Mouse (Mus musculus): ENCODE data around the gene Smtn. TPM values are rescaled to one million over a fixed set of nuclear protein-coding genes. Genes with fewer than 3 reads are reported as not detected.
A peak's percentile ranks its signal among the peaks of the same experiment; 100 is the strongest.

Gene Smtn
- total RNA-seq, 1 experiment = 17.3 TPM

DNA sequence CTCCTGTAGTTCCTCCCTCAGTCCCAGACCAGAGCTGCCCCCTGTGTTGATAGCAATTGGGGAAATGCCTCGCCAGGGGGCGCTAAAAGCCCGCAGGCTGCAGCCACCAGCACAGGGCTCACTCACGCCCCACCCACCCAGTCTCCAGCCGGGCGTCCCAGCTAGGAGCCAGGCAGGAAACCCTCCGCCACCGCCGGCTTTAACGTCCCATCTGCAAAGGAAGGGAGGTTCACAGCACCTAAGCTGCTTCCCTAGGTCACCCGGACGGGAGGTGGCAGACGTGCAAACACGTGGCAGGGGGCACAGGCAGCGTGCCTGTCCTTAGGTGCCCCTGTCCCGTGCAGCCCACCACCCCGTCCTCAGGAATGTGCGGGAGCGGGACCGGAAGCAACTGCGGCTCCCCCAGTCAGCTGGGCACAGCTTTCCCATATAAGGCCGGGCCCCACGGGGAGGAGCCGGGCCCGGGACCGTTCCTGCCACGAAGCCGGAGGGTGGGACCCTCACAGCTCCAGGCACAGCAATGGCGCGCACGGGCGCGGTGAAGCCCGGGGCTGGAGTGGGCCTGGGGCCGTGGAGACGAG lies 4.9 kb downstream of the Smtn start:
- peak; percentile 97 for DNase-seq (ENCODE audit: low read depth, low spot score)
- H3K27ac ChIP-seq (ENCODE audit: insufficient read depth, low read depth, low read length, poor library complexity, severe bottlenecking) = peak overlapping the region; percentile 60
- in situ Hi-C loops (cut with MboI; ENCODE audit: low sequenced_read_pairs in 2 of 2, unreplicated experiment in 2 of 2) = no loop called here
- H3K4me1 ChIP-seq (ENCODE audit: control insufficient read depth in 2 of 2, insufficient read depth in 2 of 2, low read length in 2 of 2, poor library complexity in 1 of 2) = peaks cover 2 to 18% of the 10 kb centered on the region in 2 experiments; a peak in 2 of 4 replicates
- H3K36me3 ChIP-seq (ENCODE audit: control insufficient read depth, insufficient read depth, low read length, poor library complexity, severe bottlenecking) = peaks cover 20% of the 10 kb centered on the region
- peak overlapping the region; percentile 72 to 85 for H3K4me3 ChIP-seq (ENCODE audit: insufficient read depth in 1 of 2, low read depth in 1 of 2, low read length in 2 of 2, poor library complexity in 1 of 2, severe bottlenecking in 1 of 2)
- no peaks in the 10 kb centered on the region for H3K9me3 ChIP-seq (ENCODE audit: control insufficient read depth, insufficient read depth, low read depth, low read length)
- TF ChIP-seq ZNF384 (IDR thresholded peaks at IDR 0.05; ENCODE audit: low read depth, low read length) (no peak), CHD2 (IDR thresholded peaks at IDR 0.05; ENCODE audit: low read depth, low read length) (no peak), ZC3H11A (IDR thresholded peaks at IDR 0.05; ENCODE audit: borderline replicate concordance, low read depth, low read length) (peak; percentile 88), MAFK (IDR thresholded peaks at IDR 0.05; ENCODE audit: insufficient read depth, low read depth, low read length) (no peak), HCFC1 (IDR thresholded peaks at IDR 0.05; ENCODE audit: borderline replicate concordance, insufficient read depth, low read length) (peak; percentile 40; the same call in 1 of the 2 replicates)
- peak overlapping the region; percentile 77 for H3K9ac ChIP-seq (ENCODE audit: insufficient read depth, low read depth, low read length, poor library complexity, severe bottlenecking)

DNA sequence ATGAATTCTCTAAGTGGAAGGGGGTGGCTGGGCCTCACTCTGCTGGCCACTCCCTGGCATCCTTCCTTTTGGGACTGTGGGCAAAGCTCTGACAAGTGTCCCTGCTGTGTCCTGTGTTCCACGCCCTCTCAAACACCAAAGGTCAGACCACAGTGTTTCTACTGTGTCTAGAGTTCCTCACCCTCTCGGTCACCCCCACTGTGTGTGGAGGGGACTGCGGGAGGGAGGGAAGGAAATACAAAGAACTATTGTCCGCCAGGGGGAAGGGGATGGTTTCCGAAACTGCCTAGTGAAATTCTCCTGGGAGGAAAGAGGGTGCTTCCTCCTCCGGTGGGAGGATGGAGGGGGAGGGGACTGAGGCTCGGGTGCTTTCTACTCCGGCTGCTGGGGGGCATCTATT lies 5.5 kb downstream of the Smtn start:
- no peak for DNase-seq (ENCODE audit: low read depth, low spot score)
- Histone ChIP-seq H3K9me3 (ENCODE audit: control insufficient read depth, insufficient read depth, low read depth, low read length) (no peaks in the 10 kb centered on the region), H3K9ac (ENCODE audit: insufficient read depth, low read depth, low read length, poor library complexity, severe bottlenecking) (no peak overlapping the region), H3K36me3 (ENCODE audit: control insufficient read depth, insufficient read depth, low read length, poor library complexity, severe bottlenecking) (peaks cover 26% of the 10 kb centered on the region), H3K4me1 (ENCODE audit: control insufficient read depth in 2 of 2, insufficient read depth in 2 of 2, low read length in 2 of 2, poor library complexity in 1 of 2) (peaks cover 2 to 15% of the 10 kb centered on the region in 2 experiments; a peak in 2 of 4 replicates), H3K4me3 (ENCODE audit: insufficient read depth in 1 of 2, low read depth in 1 of 2, low read length in 2 of 2, poor library complexity in 1 of 2, severe bottlenecking in 1 of 2) (no peak overlapping the region), H3K27ac (ENCODE audit: insufficient read depth, low read depth, low read length, poor library complexity, severe bottlenecking) (no peak overlapping the region)
- TF ChIP-seq ZC3H11A (IDR thresholded peaks at IDR 0.05; ENCODE audit: borderline replicate concordance, low read depth, low read length) = no peak
- TF ChIP-seq MAFK (IDR thresholded peaks at IDR 0.05; ENCODE audit: insufficient read depth, low read depth, low read length) = no peak
- TF ChIP-seq HCFC1 (IDR thresholded peaks at IDR 0.05; ENCODE audit: borderline replicate concordance, insufficient read depth, low read length) = no peak
- TF ChIP-seq CHD2 (IDR thresholded peaks at IDR 0.05; ENCODE audit: low read depth, low read length) = no peak
- TF ChIP-seq ZNF384 (IDR thresholded peaks at IDR 0.05; ENCODE audit: low read depth, low read length) = no peak
- in situ Hi-C loops (cut with MboI; ENCODE audit: low sequenced_read_pairs in 2 of 2, unreplicated experiment in 2 of 2) = no loop called here

DNA sequence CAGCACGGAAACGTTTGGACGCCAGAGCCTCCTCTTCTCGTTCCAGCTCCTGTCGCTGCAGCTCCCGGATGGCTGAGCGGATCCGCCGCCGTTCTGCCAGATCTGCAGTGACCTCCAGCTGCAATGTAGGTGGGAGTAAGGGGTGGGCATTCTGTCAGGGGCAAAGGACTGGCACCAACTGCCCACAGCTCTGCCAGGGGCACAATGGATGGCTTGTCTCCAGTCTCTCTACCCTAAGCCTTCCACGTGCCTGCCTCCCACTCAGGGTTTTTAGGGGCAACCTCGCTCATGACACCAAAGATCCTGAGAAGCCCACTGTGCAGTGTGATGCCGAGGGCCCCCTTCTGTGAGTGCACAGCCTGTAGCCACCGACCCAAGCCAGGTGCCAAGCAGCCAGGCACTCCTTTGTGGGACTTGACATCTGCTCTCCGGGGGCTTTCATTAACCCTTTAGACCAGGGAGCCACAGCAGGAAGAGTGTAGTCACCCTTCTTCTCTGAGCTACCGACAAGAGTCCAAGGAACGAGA lies 6.9 kb downstream of the Smtn start:
- H3K4me1 ChIP-seq (ENCODE audit: control insufficient read depth in 2 of 2, insufficient read depth in 2 of 2, low read length in 2 of 2, poor library complexity in 1 of 2) = peaks cover 2 to 13% of the 10 kb centered on the region in 2 experiments; a peak in 2 of 4 replicates
- TF ChIP-seq ZNF384 (IDR thresholded peaks at IDR 0.05; ENCODE audit: low read depth, low read length) (no peak), MAFK (IDR thresholded peaks at IDR 0.05; ENCODE audit: insufficient read depth, low read depth, low read length) (no peak), ZC3H11A (IDR thresholded peaks at IDR 0.05; ENCODE audit: borderline replicate concordance, low read depth, low read length) (no peak), HCFC1 (IDR thresholded peaks at IDR 0.05; ENCODE audit: borderline replicate concordance, insufficient read depth, low read length) (no peak), CHD2 (IDR thresholded peaks at IDR 0.05; ENCODE audit: low read depth, low read length) (no peak)
- DNase-seq (ENCODE audit: low read depth, low spot score) = no peak
- no peak overlapping the region for H3K4me3 ChIP-seq (ENCODE audit: insufficient read depth in 1 of 2, low read depth in 1 of 2, low read length in 2 of 2, poor library complexity in 1 of 2, severe bottlenecking in 1 of 2)
- peaks cover 39% of the 10 kb centered on the region for H3K36me3 ChIP-seq (ENCODE audit: control insufficient read depth, insufficient read depth, low read length, poor library complexity, severe bottlenecking)
- no peak overlapping the region for H3K27ac ChIP-seq (ENCODE audit: insufficient read depth, low read depth, low read length, poor library complexity, severe bottlenecking)
- no peaks in the 10 kb centered on the region for H3K9me3 ChIP-seq (ENCODE audit: control insufficient read depth, insufficient read depth, low read depth, low read length)
- H3K9ac ChIP-seq (ENCODE audit: insufficient read depth, low read depth, low read length, poor library complexity, severe bottlenecking) = no peak overlapping the region
- in situ Hi-C loops (cut with MboI; ENCODE audit: low sequenced_read_pairs in 2 of 2, unreplicated experiment in 2 of 2) = no loop called here

DNA sequence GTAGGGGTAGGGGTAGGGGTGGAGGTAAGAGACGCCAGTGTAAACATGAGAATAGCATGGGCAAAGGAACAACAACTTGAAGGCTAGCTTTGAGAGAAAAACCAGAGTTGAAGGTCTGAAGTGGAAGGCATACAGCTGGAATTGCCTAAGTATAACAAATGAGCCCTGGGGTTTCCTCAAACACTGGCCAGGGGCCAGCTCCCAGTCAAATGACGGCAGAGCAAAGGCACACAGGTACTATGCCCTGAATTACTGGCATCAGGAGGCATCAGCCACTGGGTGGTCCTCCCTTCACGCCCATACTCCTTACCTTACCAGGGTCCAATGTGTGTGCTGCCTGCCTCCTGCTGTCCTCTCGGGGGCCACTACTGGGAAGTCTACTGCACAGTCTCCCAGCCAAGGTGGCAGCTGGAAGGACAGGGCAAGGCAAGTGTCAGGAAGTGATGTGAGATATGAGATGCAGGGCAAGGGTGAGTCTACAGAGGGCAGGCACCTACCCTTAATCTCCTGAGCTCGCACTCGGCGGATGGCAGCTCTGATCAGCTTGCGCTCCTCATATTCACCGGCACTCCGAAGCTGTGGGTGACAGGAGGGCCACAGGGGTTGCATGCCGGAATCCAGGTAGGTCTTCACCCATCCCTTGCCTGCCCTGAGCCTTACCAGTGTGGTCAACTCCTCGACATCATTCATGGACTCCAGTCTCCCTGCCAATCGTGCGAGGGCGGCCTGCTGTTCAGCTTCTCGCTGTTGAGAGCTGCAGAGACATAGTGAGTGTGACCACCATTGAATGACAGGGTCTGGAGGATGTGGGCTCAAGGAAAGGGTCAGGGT lies 8.1 kb downstream of the Smtn start:
- H3K27ac ChIP-seq (ENCODE audit: insufficient read depth, low read depth, low read length, poor library complexity, severe bottlenecking) = no peak overlapping the region
- H3K4me1 ChIP-seq (ENCODE audit: control insufficient read depth in 2 of 2, insufficient read depth in 2 of 2, low read length in 2 of 2, poor library complexity in 1 of 2) = peaks cover 2 to 7% of the 10 kb centered on the region in 2 experiments; a peak in 1 of 4 replicates
- no peaks in the 10 kb centered on the region for H3K9me3 ChIP-seq (ENCODE audit: control insufficient read depth, insufficient read depth, low read depth, low read length)
- DNase-seq (ENCODE audit: low read depth, low spot score) = no peak
- in situ Hi-C loops (cut with MboI; ENCODE audit: low sequenced_read_pairs in 2 of 2, unreplicated experiment in 2 of 2) = no loop called here
- H3K9ac ChIP-seq (ENCODE audit: insufficient read depth, low read depth, low read length, poor library complexity, severe bottlenecking) = no peak overlapping the region
- TF ChIP-seq ZNF384 (IDR thresholded peaks at IDR 0.05; ENCODE audit: low read depth, low read length) (no peak), MAFK (IDR thresholded peaks at IDR 0.05; ENCODE audit: insufficient read depth, low read depth, low read length) (no peak), ZC3H11A (IDR thresholded peaks at IDR 0.05; ENCODE audit: borderline replicate concordance, low read depth, low read length) (no peak), CHD2 (IDR thresholded peaks at IDR 0.05; ENCODE audit: low read depth, low read length) (no peak), HCFC1 (IDR thresholded peaks at IDR 0.05; ENCODE audit: borderline replicate concordance, insufficient read depth, low read length) (no peak)
- peaks cover 42% of the 10 kb centered on the region for H3K36me3 ChIP-seq (ENCODE audit: control insufficient read depth, insufficient read depth, low read length, poor library complexity, severe bottlenecking)
- H3K4me3 ChIP-seq (ENCODE audit: insufficient read depth in 1 of 2, low read depth in 1 of 2, low read length in 2 of 2, poor library complexity in 1 of 2, severe bottlenecking in 1 of 2) = no peak overlapping the region
